Mouse (Mus musculus): ENCODE data around the gene Tapbp. TPM values are rescaled to one million over a fixed set of nuclear protein-coding genes. Genes with fewer than 3 reads are reported as not detected.
A peak's percentile ranks its signal among the peaks of the same experiment; 100 is the strongest.

Tapbp gene
- polyA plus RNA-seq, 1 experiment = 225 TPM

- no peak for DNase-seq
- peaks cover 7% of the 10 kb centered on the region for H3K4me1 ChIP-seq (ENCODE audit: control insufficient read depth, insufficient read depth, low read length)
- H3K4me3 ChIP-seq (replicated peaks; ENCODE audit: extremely low read depth, low read depth, low read length) = no peak overlapping the region
- TF ChIP-seq CTCF (IDR thresholded peaks at IDR 0.05; ENCODE audit: insufficient read depth, low read length) (peak; percentile 49), POLR2A (IDR thresholded peaks at IDR 0.05; ENCODE audit: borderline replicate concordance, extremely low read depth, low read depth, low read length) (no peak)
- WGBS = 92% methylated on average over 10 of the region's 10 CpGs
Observed at GRCm38 (mm10) chr17:33924577-33925283, 9.0 kb downstream of the Tapbp start.

GRCm38 (mm10) chr17:33925406-33926116 is 9.9 kb downstream of the Tapbp start:
- WGBS = 87% methylated on average over 21 of the region's 21 CpGs
- no peak overlapping the region for H3K4me3 ChIP-seq (replicated peaks; ENCODE audit: extremely low read depth, low read depth, low read length)
- DNase-seq = no peak
- peaks cover 7% of the 10 kb centered on the region for H3K4me1 ChIP-seq (ENCODE audit: control insufficient read depth, insufficient read depth, low read length)
- TF ChIP-seq CTCF (IDR thresholded peaks at IDR 0.05; ENCODE audit: insufficient read depth, low read length) = no peak
- no peak for TF ChIP-seq POLR2A (IDR thresholded peaks at IDR 0.05; ENCODE audit: borderline replicate concordance, extremely low read depth, low read depth, low read length)

- no peak overlapping the region for H3K4me3 ChIP-seq (replicated peaks; ENCODE audit: extremely low read depth, low read depth, low read length)
- no peak for DNase-seq
- WGBS = 75% methylated on average over 17 of the region's 17 CpGs
- TF ChIP-seq POLR2A (IDR thresholded peaks at IDR 0.05; ENCODE audit: borderline replicate concordance, extremely low read depth, low read depth, low read length) = no peak; the same call in 1 of the 2 replicates
- peak; percentile 36; the same call in 1 of the 2 replicates for TF ChIP-seq CTCF (IDR thresholded peaks at IDR 0.05; ENCODE audit: insufficient read depth, low read length)
- peaks cover 1% of the 10 kb centered on the region for H3K4me1 ChIP-seq (ENCODE audit: control insufficient read depth, insufficient read depth, low read length)
Observed at GRCm38 (mm10) chr17:33926207-33926932, 10.7 kb downstream of the Tapbp start.

DNA sequence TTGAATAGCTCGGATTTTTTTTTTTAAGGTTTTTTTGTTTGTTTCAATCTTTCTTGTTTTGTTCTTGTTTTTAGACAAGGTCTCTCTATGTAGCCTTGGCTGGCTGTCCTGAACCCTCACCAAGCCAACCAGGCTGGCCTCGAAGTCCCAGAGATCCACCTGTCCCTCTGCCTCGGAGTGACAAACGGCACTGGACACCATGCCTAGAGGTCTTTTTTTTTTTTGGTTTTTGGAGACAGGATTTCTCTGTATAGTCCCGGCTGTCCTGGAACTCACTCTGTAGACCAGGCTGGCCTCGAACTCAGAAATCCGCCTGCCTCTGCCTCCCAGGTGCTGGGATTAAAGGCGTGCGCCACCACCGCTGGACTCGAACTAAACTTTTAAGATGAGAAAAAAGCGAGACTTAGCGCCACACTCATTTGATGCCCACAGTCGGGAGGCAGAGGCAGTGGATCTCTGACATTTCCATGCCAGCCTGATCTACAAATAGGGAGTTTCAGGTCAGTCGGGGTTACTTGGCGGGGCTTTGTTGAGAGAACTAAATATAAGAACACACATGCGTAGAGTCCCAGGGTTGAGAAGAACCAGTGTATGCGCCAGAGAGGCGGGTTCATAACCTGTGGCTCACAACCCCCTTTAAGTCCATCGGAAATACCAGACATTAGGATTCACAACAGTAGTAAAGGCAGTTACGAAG is 12.7 kb downstream of the Tapbp start:
- TF ChIP-seq CTCF (IDR thresholded peaks at IDR 0.05; ENCODE audit: insufficient read depth, low read length) (no peak), POLR2A (IDR thresholded peaks at IDR 0.05; ENCODE audit: borderline replicate concordance, extremely low read depth, low read depth, low read length) (no peak)
- Histone ChIP-seq H3K4me3 (replicated peaks; ENCODE audit: extremely low read depth, low read depth, low read length) (no peak overlapping the region), H3K4me1 (ENCODE audit: control insufficient read depth, insufficient read depth, low read length) (no peaks in the 10 kb centered on the region)
- DNase-seq = no peak
- whole genome bisulfite sequencing = 60% methylated on average over 21 of the region's 21 CpGs

DNA sequence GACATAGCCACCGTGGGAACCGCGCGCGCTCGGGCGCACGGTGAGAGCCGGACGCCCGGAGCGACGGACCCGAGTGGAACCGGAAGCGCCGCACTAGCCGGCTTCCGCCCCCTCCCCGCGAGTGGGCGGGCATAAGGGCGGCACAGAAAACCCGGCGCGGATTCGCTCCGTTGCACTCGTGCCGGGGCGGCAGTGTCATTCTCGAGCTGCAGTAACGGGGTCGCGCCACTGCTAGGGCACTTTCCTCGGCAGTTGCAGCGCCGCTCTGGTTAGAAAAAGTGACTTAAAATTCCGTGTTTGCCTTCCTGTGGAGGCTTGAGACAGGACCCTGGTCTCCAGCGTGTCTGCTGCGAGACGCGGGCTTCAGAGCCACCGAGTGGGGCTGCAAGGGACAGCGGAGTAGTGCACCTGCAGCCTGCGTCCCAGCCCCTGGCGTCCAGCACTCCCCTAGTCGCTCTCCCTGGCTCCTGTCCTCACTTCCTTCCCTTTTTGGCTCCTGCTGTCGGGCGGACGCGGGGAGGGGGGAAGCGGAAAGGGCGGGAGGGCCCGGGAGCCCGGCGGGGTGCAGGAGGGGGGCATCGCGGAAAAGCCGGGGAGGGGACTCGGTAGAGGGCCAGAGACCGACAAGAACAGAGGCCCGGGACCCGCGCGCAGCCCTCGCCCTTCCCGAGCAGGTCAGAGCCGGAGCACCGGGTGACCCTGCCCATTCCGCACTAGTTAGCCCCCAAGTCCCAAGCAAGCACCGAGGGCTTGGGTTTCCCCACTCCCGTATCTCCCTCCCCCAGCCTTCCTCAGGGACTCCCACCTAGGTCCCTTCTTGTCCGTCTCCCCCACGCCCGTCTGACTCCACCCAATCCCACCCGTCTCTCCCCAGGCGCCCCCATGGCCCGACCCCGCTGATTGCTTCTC is 13.9 kb downstream of the Tapbp start, which contains the start of gene Rgl2:
Rgl2 (plus strand) TSS at position 173 of the 909 bp plus-strand sequence.
- WGBS = under 1% methylated on average over 80 of the region's 80 CpGs
- H3K4me3 ChIP-seq (replicated peaks; ENCODE audit: extremely low read depth, low read depth, low read length) = peak within 1 kb of the TSS; percentile 77
- peak; percentile 92 for DNase-seq
- no peaks in the 10 kb centered on the region for H3K4me1 ChIP-seq (ENCODE audit: control insufficient read depth, insufficient read depth, low read length)
- peak; percentile 57; the same call in 1 of the 2 replicates for TF ChIP-seq POLR2A (IDR thresholded peaks at IDR 0.05; ENCODE audit: borderline replicate concordance, extremely low read depth, low read depth, low read length)
- no peak for TF ChIP-seq CTCF (IDR thresholded peaks at IDR 0.05; ENCODE audit: insufficient read depth, low read length)

GRCm38 (mm10) chr17:33930280-33931158 is 14.8 kb downstream of the Tapbp start:
- H3K4me3 ChIP-seq (replicated peaks; ENCODE audit: extremely low read depth, low read depth, low read length) = peak overlapping the region; percentile 77
- TF ChIP-seq POLR2A (IDR thresholded peaks at IDR 0.05; ENCODE audit: borderline replicate concordance, extremely low read depth, low read depth, low read length) = no peak; the same call in 1 of the 2 replicates
- TF ChIP-seq CTCF (IDR thresholded peaks at IDR 0.05; ENCODE audit: insufficient read depth, low read length) = no peak
- peak; percentile 77 for DNase-seq
- H3K4me1 ChIP-seq (ENCODE audit: control insufficient read depth, insufficient read depth, low read length) = no peaks in the 10 kb centered on the region
- WGBS = under 1% methylated on average over 44 of the region's 45 CpGs

DNA sequence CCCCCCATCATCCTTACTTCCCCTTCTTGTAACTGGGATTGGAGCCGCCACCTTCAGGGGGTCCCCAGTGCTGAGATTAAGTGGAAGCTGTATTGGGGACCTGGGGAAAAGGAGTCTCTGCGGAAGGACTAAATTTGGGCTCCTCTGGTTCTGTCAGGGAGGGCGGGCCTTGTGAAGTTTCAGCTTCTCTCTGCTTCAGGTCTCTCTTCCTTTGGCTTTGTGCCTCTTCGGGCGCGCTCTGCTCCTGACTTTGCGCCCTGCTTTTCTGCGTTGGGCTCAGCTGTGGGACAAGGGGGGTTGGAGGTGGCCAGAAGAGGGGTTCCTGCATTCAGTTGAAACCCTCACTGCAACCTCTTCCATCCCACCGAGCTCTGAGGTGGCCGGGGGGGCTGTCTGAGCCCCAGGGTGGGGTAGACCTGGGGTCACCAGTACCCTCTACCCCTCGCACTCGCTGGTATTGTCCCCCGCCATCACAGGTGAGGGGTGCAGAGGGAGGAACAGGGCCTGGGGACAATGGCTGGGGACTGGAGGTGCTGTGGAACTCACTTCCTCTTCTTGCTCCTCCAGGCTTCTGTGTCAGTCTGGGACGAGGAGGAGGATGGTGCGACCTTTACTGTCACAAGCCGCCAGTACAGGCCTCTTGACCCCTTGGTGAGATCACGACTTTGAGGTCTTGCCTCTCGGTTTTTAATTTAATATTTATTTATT is 15.6 kb downstream of the Tapbp start:
- no peak for TF ChIP-seq CTCF (IDR thresholded peaks at IDR 0.05; ENCODE audit: insufficient read depth, low read length)
- Histone ChIP-seq H3K4me3 (replicated peaks; ENCODE audit: extremely low read depth, low read depth, low read length) (peak overlapping the region; percentile 77), H3K4me1 (ENCODE audit: control insufficient read depth, insufficient read depth, low read length) (no peaks in the 10 kb centered on the region)
- 43% methylated on average over 18 of the region's 18 CpGs for WGBS
- no peak for DNase-seq
